Mouse (Mus musculus) liver, postnatal 0 days (tissue): ENCODE results near the gene Hsd3b1. TPM values are rescaled to one million over a fixed set of nuclear protein-coding genes. Genes with fewer than 3 reads are reported as not detected.
"Not testable (repeated sequence)": the region's sequence is repeated elsewhere in the genome, so short reads cannot be mapped to it uniquely, and the experiment has no call there.

Experiments
- ATAC-seq: fragments of 200-750 bp; cut with Nextera tagmentation; 2 replicates; pipeline ENCODE4 v1.8.0; 2017; ENCODE audit warnings: mild to moderate bottlenecking, moderate library complexity
- DNase-seq: peaks from one replicate; pipeline ENCODE4 v3.0.0-alpha.2; 2016
- H3K27ac ChIP-seq: fragments of 300-500 bp; sonication (generic); 2 replicates; pipeline ENCODE4 v1.5.1; 2014; ENCODE audit warnings: antibody characterized with exemption, moderate library complexity, mild to moderate bottlenecking, low read depth
- H3K27me3 ChIP-seq: fragments of 300-500 bp; sonication (generic); 2 replicates; pipeline ENCODE4 v1.6.1; 2014; ENCODE audit warnings: low read length, control low read depth, mixed read lengths; ENCODE audit not compliant: insufficient read depth
- H3K36me3 ChIP-seq: fragments of 300-500 bp; sonication (generic); replicated peaks from 2 replicates; pipeline ENCODE4 v1.6.1; 2014; ENCODE audit warnings: mild to moderate bottlenecking, control low read depth, low read length, moderate library complexity, mixed read lengths; ENCODE audit not compliant: insufficient read depth
- H3K4me1 ChIP-seq: fragments of 300-500 bp; sonication (generic); 2 replicates; pipeline ENCODE4 v1.6.1; 2014; ENCODE audit warnings: antibody characterized with exemption, mild to moderate bottlenecking, control low read depth; ENCODE audit not compliant: insufficient read depth
- H3K4me2 ChIP-seq: fragments of 300-500 bp; sonication (generic); 2 replicates; pipeline ENCODE4 v1.6.1; 2014; ENCODE audit warnings: low read depth, mild to moderate bottlenecking, low read length, moderate library complexity, mixed read lengths
- H3K4me3 ChIP-seq: fragments of 300-500 bp; sonication (generic); 2 replicates; pipeline ENCODE4 v1.5.1; 2014; ENCODE audit warnings: low read depth, low read length
- H3K9ac ChIP-seq: fragments of 300-500 bp; sonication (generic); replicated peaks from 2 replicates; pipeline ENCODE4 v1.6.1; 2014; ENCODE audit warnings: mild to moderate bottlenecking, moderate library complexity
- H3K9me3 ChIP-seq: fragments of 300-500 bp; sonication (generic); 2 replicates; pipeline ENCODE4 v1.6.1; 2016; ENCODE audit warnings: mild to moderate bottlenecking, control low read depth, low read length, mixed read lengths
- CTCF ChIP-seq: sonication (generic); IDR thresholded peaks from 2 replicates; pipeline ENCODE4 v1.5.1; 2016; ENCODE audit warnings: antibody characterized with exemption, low read depth
- EP300 ChIP-seq: IDR thresholded peaks from 2 replicates; pipeline ENCODE4 v1.6.1; 2016; ENCODE audit warnings: antibody characterized with exemption, low read depth, mild to moderate bottlenecking
- WGBS: fragments of 180-500 bp; shearing (Covaris S2); extraction: QIAGEN DNeasy Blood & Tissue Kit; methylation state at CpG from one replicate; pipeline ENCODE4 v1.1.7; 2014; ENCODE audit not compliant: insufficient replicate concordance; 5-methylcytosine and 5-hydroxymethylcytosine counted together
- polyA plus RNA-seq: library from polyadenylated mRNA; unstranded; fragments of >200 nt; fragmentation: Nextera tagmentation; extraction: Ambion mirVana; gene quantifications from 2 replicates; pipeline ENCODE4 v1.2.1, GENCODE M21; 2015

The Hsd3b1 gene
- polyA plus RNA-seq, 1 experiment from 2014 or later, result 60.2 TPM

GRCm38 (mm10) chr3:98814101-98814670 is 45.4 kb downstream of the Hsd3b1 start, which contains the start of gene Hsd3b6:
Hsd3b6 (minus strand) TSS chr3:98814443.
- Histone ChIP-seq H3K4me3 (no peak within 1 kb of the TSS), H3K4me2 (no peak within 1 kb of the TSS), H3K9ac (no peak within 1 kb of the TSS), H3K27me3 (no peaks in the 10 kb centered on the region), H3K4me1 (peaks cover 9% of the 10 kb centered on the region; the same call in 1 of the 2 replicates), H3K36me3 (no peaks in the 10 kb centered on the region), H3K27ac (no peak within 1 kb of the TSS), H3K9me3 (no peaks in the 10 kb centered on the region)
- DNase-seq, result no peak
- no peak for TF ChIP-seq EP300
- TF ChIP-seq CTCF, result no peak
- ATAC-seq, result no peak
- 55% methylated on average over 6 of the region's 6 CpGs for WGBS

- H3K27ac ChIP-seq, H3K4me1 ChIP-seq, H3K9ac ChIP-seq, H3K9me3 ChIP-seq, H3K4me3 ChIP-seq, H3K27me3 ChIP-seq, H3K36me3 ChIP-seq, H3K4me2 ChIP-seq, ATAC-seq, DNase-seq: not testable (repeated sequence)
- 70% methylated on average over 6 of the region's 6 CpGs for WGBS
These were observed 46.9 kb downstream of the Hsd3b1 start for GRCm38 (mm10) chr3:98812653-98813052.

GRCm38 (mm10) chr3:98805032-98805431 is 54.6 kb downstream of the Hsd3b1 start:
- H3K9ac ChIP-seq, result not testable (repeated sequence)
- 39% methylated on average over 3 of the region's 3 CpGs for WGBS

More at GRCm38 (mm10) chr3:98805032-98805431, 54.6 kb downstream of the Hsd3b1 start:
- H3K4me1 ChIP-seq, H3K36me3 ChIP-seq, H3K27me3 ChIP-seq, ATAC-seq, H3K27ac ChIP-seq, DNase-seq, H3K4me3 ChIP-seq, H3K9me3 ChIP-seq, H3K4me2 ChIP-seq: not testable (repeated sequence)
- peak; percentile 27; the same call in 1 of the 2 replicates for TF ChIP-seq CTCF

Other genes with a start within 250 kb of the Hsd3b1 start
- 0.36 and 0.49 TPM in 2 replicates for gene Hsd3b5, start 229.5 kb downstream of the Hsd3b1 start, polyA plus RNA-seq
- 2.0 and 2.1 TPM in 2 replicates for gene Hsd3b2, start 135.3 kb downstream of the Hsd3b1 start, polyA plus RNA-seq
- gene Hsd3b3, start 96.7 kb downstream of the Hsd3b1 start, polyA plus RNA-seq, result 83.5 and 99.1 TPM in 2 replicates
- gene Hsd3b6, start 45.4 kb downstream of the Hsd3b1 start, polyA plus RNA-seq, result 0.81 and 1.5 TPM in 2 replicates
- gene Hao2, start 33.4 kb upstream of the Hsd3b1 start, polyA plus RNA-seq, result 34.5 and 36.6 TPM in 2 replicates